ENCODE assay signal across 8 mouse cellular contexts in genomic region chr13:64020902-64021311, GRCm38 (mm10).
DNase-seq lines count a peak whose midpoint lies in the region; ATAC-seq and TF ChIP-seq lines count a peak whose summit lies in the region.

No protein-coding gene starts in this region.

- H3K4me3 ChIP-seq in embryonic facial prominence, embryonic 14.5 days (ENCODE audit: low read depth, low read length) = no peak overlapping the region
- H3K4me3 ChIP-seq in heart, postnatal 0 days (ENCODE audit: low read depth, low read length) = no peak overlapping the region
- H3K4me3 ChIP-seq in midbrain, embryonic 13.5 days (replicated peaks) = no peak overlapping the region

- no peaks in the 10 kb centered on the region for H3K36me3 ChIP-seq in embryonic facial prominence, embryonic 14.5 days (ENCODE audit: control insufficient read depth, insufficient read depth, low read length)
- H3K36me3 ChIP-seq in heart, postnatal 0 days (replicated peaks; ENCODE audit: control insufficient read depth, insufficient read depth, low read length) = no peaks in the 10 kb centered on the region
- no peaks in the 10 kb centered on the region for H3K36me3 ChIP-seq in midbrain, embryonic 13.5 days

- peak; percentile 95 for ATAC-seq in embryonic facial prominence, embryonic 14.5 days (ENCODE audit: low read depth)
- ATAC-seq in heart, postnatal 0 days (ENCODE audit: insufficient read depth, low read depth) = peak; percentile 80
- ATAC-seq in midbrain, embryonic 13.5 days = peak; percentile 93

- no peaks in the 10 kb centered on the region for H3K27me3 ChIP-seq in embryonic facial prominence, embryonic 14.5 days (replicated peaks; ENCODE audit: control insufficient read depth, insufficient read depth, low read length)
- H3K27me3 ChIP-seq in heart, postnatal 0 days (ENCODE audit: control insufficient read depth, insufficient read depth, low read length) = no peaks in the 10 kb centered on the region
- no peaks in the 10 kb centered on the region for H3K27me3 ChIP-seq in midbrain, embryonic 13.5 days

- no peak for TF ChIP-seq CTCF in heart, postnatal 0 days (IDR thresholded peaks at IDR 0.05; ENCODE audit: low read depth)

- H3K4me2 ChIP-seq in embryonic facial prominence, embryonic 14.5 days (ENCODE audit: low read depth, low read length) = peak overlapping the region; percentile 5; the same call in 1 of the 2 replicates
- no peak overlapping the region for H3K4me2 ChIP-seq in heart, postnatal 0 days (ENCODE audit: low read depth, low read length)
- no peak overlapping the region for H3K4me2 ChIP-seq in midbrain, embryonic 13.5 days (replicated peaks)

- DNase-seq in kidney, postnatal 10 days = peak; percentile 67
- DNase-seq in kidney, adult 18-20 months = no peak
- peak; percentile 93 for DNase-seq in embryonic facial prominence, embryonic 14.5 days (ENCODE audit: low spot score)
- DNase-seq in heart, postnatal 0 days (ENCODE audit: low spot score) = no peak
- DNase-seq in left cerebral cortex, adult 11 months (ENCODE audit: low spot score) = peak; percentile 35
- no peak for DNase-seq in T-cell, adult 2 months (ENCODE audit: low spot score)
- DNase-seq in spleen, adult 12 weeks (ENCODE audit: low spot score) = no peak

- H3K9ac ChIP-seq in embryonic facial prominence, embryonic 14.5 days (ENCODE audit: low read depth, low read length) = no peak overlapping the region
- H3K9ac ChIP-seq in heart, postnatal 0 days (replicated peaks; ENCODE audit: low read depth, low read length) = no peak overlapping the region
- no peak overlapping the region for H3K9ac ChIP-seq in midbrain, embryonic 13.5 days (replicated peaks)

- TF ChIP-seq EP300 in heart, postnatal 0 days (IDR thresholded peaks at IDR 0.05; ENCODE audit: low read depth) = no peak

- WGBS in embryonic facial prominence, embryonic 14.5 days = 14% methylated on average over 7 of the region's 7 CpGs
- 26% methylated on average over 7 of the region's 7 CpGs for WGBS in heart, postnatal 0 days
- 31% methylated on average over 7 of the region's 7 CpGs for WGBS in midbrain, embryonic 13.5 days

- peaks cover 36% of the 10 kb centered on the region for H3K4me1 ChIP-seq in embryonic facial prominence, embryonic 14.5 days (ENCODE audit: control insufficient read depth, insufficient read depth, low read length)
- no peaks in the 10 kb centered on the region for H3K4me1 ChIP-seq in heart, postnatal 0 days (ENCODE audit: control insufficient read depth, insufficient read depth)
- H3K4me1 ChIP-seq in midbrain, embryonic 13.5 days (replicated peaks) = peaks cover 16% of the 10 kb centered on the region

- H3K27ac ChIP-seq in embryonic facial prominence, embryonic 14.5 days (replicated peaks; ENCODE audit: low read depth, low read length) = peak overlapping the region; percentile 76
- no peak overlapping the region for H3K27ac ChIP-seq in heart, postnatal 0 days (ENCODE audit: low read depth)
- peak overlapping the region; percentile 62 for H3K27ac ChIP-seq in midbrain, embryonic 13.5 days

- no peaks in the 10 kb centered on the region for H3K9me3 ChIP-seq in embryonic facial prominence, embryonic 14.5 days (ENCODE audit: control insufficient read depth, low read length)
- H3K9me3 ChIP-seq in heart, postnatal 0 days (replicated peaks; ENCODE audit: control insufficient read depth, low read length) = no peaks in the 10 kb centered on the region
- H3K9me3 ChIP-seq in midbrain, embryonic 13.5 days = no peaks in the 10 kb centered on the region

Comparison
In these comparisons a context has a peak if more than half of its experiments do, and no peak if none do; other contexts are left out.
1. DNase-seq: peak in kidney, postnatal 10 days (single experiment), embryonic facial prominence, embryonic 14.5 days (single experiment) and left cerebral cortex, adult 11 months (single experiment); none in kidney, adult 18-20 months (single experiment), heart, postnatal 0 days (single experiment), T-cell, adult 2 months (single experiment) and spleen, adult 12 weeks (single experiment).
2. Peak in every context shown above with its lines, with median percentiles within 50 percentile points of each other: ATAC-seq.